Mouse (Mus musculus): ENCODE results near the gene Tollip.

Tollip gene

GRCm38 (mm10) chr7:141918407-141918806 lies at the start of gene Tollip:
Gene Tollip (minus strand): TSS chr7:141918507.
- DNase-seq (ENCODE audit: low spot score in 2 of 2), result no peak

- DNase-seq (ENCODE audit: low spot score in 2 of 2), result no peak
Observed at GRCm38 (mm10) chr7:141966281-141966680, 48.0 kb upstream of the Tollip start.

GRCm38 (mm10) chr7:141962521-141962920 lies 44.2 kb upstream of the Tollip start:
- no peak for DNase-seq (ENCODE audit: low spot score in 2 of 2)

- DNase-seq (ENCODE audit: low spot score in 2 of 2), result peak; percentile 54 to 65
Observed at GRCm38 (mm10) chr7:141961491-141961890, 43.2 kb upstream of the Tollip start.

GRCm38 (mm10) chr7:141960926-141961325 lies 42.6 kb upstream of the Tollip start:
- DNase-seq (ENCODE audit: low spot score in 2 of 2), result no peak

GRCm38 (mm10) chr7:141959133-141959532 lies 40.8 kb upstream of the Tollip start:
- DNase-seq (ENCODE audit: low spot score in 2 of 2), result no peak

GRCm38 (mm10) chr7:141958211-141958610 lies 39.9 kb upstream of the Tollip start:
- no peak for DNase-seq (ENCODE audit: low spot score in 2 of 2)

GRCm38 (mm10) chr7:141957524-141958051 lies 39.3 kb upstream of the Tollip start:
- DNase-seq (ENCODE audit: low spot score in 2 of 2), result no peak

- DNase-seq (ENCODE audit: low spot score in 2 of 2), result peak; percentile 64 to 69
Observed at GRCm38 (mm10) chr7:141956174-141956566, 37.9 kb upstream of the Tollip start.

- DNase-seq (ENCODE audit: low spot score in 2 of 2), result peak in 1 of 2 experiments; percentile 55
Observed at GRCm38 (mm10) chr7:141955565-141956173, 37.4 kb upstream of the Tollip start.

- no peak for DNase-seq (ENCODE audit: low spot score in 2 of 2)
Observed at GRCm38 (mm10) chr7:141953616-141954015, 35.3 kb upstream of the Tollip start.

- DNase-seq (ENCODE audit: low spot score in 2 of 2), result no peak
Observed at GRCm38 (mm10) chr7:141952920-141953319, 34.6 kb upstream of the Tollip start.

GRCm38 (mm10) chr7:141951821-141952220 lies 33.5 kb upstream of the Tollip start:
- no peak for DNase-seq (ENCODE audit: low spot score in 2 of 2)

GRCm38 (mm10) chr7:141950104-141951013 lies 32.1 kb upstream of the Tollip start:
- DNase-seq (ENCODE audit: low spot score in 2 of 2), result peak; percentile 51

- DNase-seq (ENCODE audit: low spot score in 2 of 2), result no peak
Observed at GRCm38 (mm10) chr7:141949799-141950103, 31.4 kb upstream of the Tollip start.

- DNase-seq (ENCODE audit: low spot score in 2 of 2), result peak; percentile 96 to 98
Observed at GRCm38 (mm10) chr7:141948906-141949798, 30.8 kb upstream of the Tollip start, which contains the start of gene Brsk2. Gene Brsk2 (plus strand): TSS chr7:141949751.

- no peak for DNase-seq (ENCODE audit: low spot score in 2 of 2)
Observed at GRCm38 (mm10) chr7:141948045-141948444, 29.7 kb upstream of the Tollip start.

GRCm38 (mm10) chr7:141947512-141947911 lies 29.2 kb upstream of the Tollip start:
- no peak for DNase-seq (ENCODE audit: low spot score in 2 of 2)

- DNase-seq (ENCODE audit: low spot score in 2 of 2), result peak; percentile 72 to 84
Observed at GRCm38 (mm10) chr7:141945927-141946326, 27.6 kb upstream of the Tollip start.

GRCm38 (mm10) chr7:141943444-141943843 lies 25.1 kb upstream of the Tollip start:
- DNase-seq (ENCODE audit: low spot score in 2 of 2), result no peak

GRCm38 (mm10) chr7:141934951-141935350 lies 16.6 kb upstream of the Tollip start:
- no peak for DNase-seq (ENCODE audit: low spot score in 2 of 2)

All from frontal cortex, postnatal 36 days (tissue).